In the genomic region with DNA sequence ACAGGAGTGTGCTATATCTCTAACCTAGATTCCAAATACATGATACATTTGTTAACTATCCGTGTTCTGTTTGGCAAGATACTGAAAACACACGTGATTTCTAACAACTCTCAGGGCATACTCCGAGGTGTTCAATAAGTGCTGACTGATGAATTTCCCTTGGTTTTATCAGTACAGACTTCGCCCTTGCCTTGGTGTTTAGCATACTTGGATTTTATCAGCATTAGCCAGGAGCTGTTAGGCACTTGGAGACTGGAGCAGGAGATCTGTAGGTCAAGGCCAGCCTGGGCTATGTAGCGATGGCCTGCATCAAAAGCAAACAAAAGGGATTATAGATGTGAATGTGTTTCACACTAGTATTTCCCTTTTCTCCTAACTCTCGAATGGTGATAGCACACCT, we compare ENCODE assay signal across 21 mouse cellular contexts.
"Had no signal": no experiment of that assay in that cellular context is flagged by ENCODE, and none has a peak within 500 bp of the region (broad histone marks: within the 10 kb centered on the region; RNA-seq: fewer than 3 reads in every experiment).

No protein-coding gene starts in this region.

- H3K4me3 ChIP-seq: gastrocnemius, adult 2 months; heart, embryonic 10.5 days; heart, embryonic 12.5 days; hindbrain, embryonic 13.5 days; hindbrain, embryonic 15.5 days; layer of hippocampus, adult 2 months; left cerebral cortex, adult 2 months; limb, embryonic 13.5 days; limb, embryonic 15.5 days had no signal

- H3K36me3 ChIP-seq: heart, embryonic 10.5 days had no signal

- DNase-seq: gastrocnemius, adult 2 months; gastrocnemius, postnatal 10 days; gastrocnemius, postnatal 25 days; heart, adult 18-20 months; heart, postnatal 10 days; heart, postnatal 36 days; kidney, adult 18-20 months; kidney, adult 8-10 months; kidney, postnatal 10 days; kidney, postnatal 25 days; kidney, postnatal 4 days; left cerebral cortex, postnatal 4 days had no signal

- ATAC-seq: hindbrain, postnatal 0 days had no signal

- H3K9me3 ChIP-seq: heart, embryonic 10.5 days; heart, embryonic 12.5 days; hindbrain, embryonic 13.5 days; hindbrain, embryonic 15.5 days; limb, embryonic 13.5 days; limb, embryonic 15.5 days had no signal

- H3K9ac ChIP-seq: heart, embryonic 12.5 days; hindbrain, embryonic 13.5 days; hindbrain, embryonic 15.5 days; limb, embryonic 13.5 days; limb, embryonic 15.5 days had no signal

- H3K4me2 ChIP-seq: heart, embryonic 12.5 days; hindbrain, embryonic 13.5 days; hindbrain, embryonic 15.5 days; limb, embryonic 13.5 days; limb, embryonic 15.5 days had no signal

- H3K4me1 ChIP-seq: heart, embryonic 10.5 days; heart, embryonic 12.5 days; hindbrain, embryonic 13.5 days; hindbrain, embryonic 15.5 days; limb, embryonic 13.5 days; limb, embryonic 15.5 days had no signal

- H3K27ac ChIP-seq: gastrocnemius, adult 2 months; heart, embryonic 10.5 days; hindbrain, embryonic 13.5 days; hindbrain, embryonic 15.5 days; hindbrain, postnatal 0 days; layer of hippocampus, adult 2 months; left cerebral cortex, adult 2 months; limb, embryonic 13.5 days; limb, embryonic 15.5 days had no signal

- H3K27me3 ChIP-seq: heart, embryonic 12.5 days; hindbrain, embryonic 13.5 days; hindbrain, embryonic 15.5 days; limb, embryonic 13.5 days; limb, embryonic 15.5 days had no signal
